Mouse (Mus musculus) spleen, adult 2 months (tissue): ENCODE results near the gene Vps54.

ENCODE experiments used
- CTCF ChIP-seq: fragments of 200-500 bp; IDR thresholded peaks from 2 replicates; pipeline ENCODE4 v1.5.1; 2011; ENCODE audit warnings: mild to moderate bottlenecking, inconsistent platforms; ENCODE audit not compliant: insufficient read depth, insufficient read length, insufficient replicate concordance; ENCODE audit errors: extremely low read depth
- POLR2A ChIP-seq: fragments of 200-500 bp; IDR thresholded peaks from 2 replicates; pipeline ENCODE4 v1.6.1; 2011; ENCODE audit warnings: low read depth, low read length, inconsistent platforms

DNA sequence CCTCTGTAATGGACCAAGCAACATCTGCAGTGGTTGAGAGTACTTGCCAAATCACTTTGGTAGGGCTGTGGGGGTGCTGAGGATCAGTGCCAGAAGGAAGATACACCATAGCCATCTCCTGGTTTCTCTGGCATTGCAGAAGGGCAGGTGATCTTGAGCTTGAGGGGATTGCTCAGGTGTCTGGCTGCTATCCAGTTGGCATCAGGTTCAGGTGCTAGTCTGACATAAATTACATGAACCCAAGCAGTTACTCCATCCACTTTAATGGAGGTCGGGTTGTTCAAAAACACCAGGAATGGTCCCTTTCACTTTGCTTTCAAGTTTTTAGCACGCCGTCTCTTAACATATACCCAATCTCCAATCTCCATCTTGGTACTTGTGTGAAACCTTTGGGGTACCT lies 44.2 kb upstream of the Vps54 start:
- no peak for TF ChIP-seq POLR2A
- no peak for TF ChIP-seq CTCF
